Mouse (Mus musculus) embryonic fibroblast, embryonic 13.5 days (primary cell): ENCODE data around the gene Farp1.

ENCODE experiments used
- CTCF ChIP-seq: IDR thresholded peaks from 2 replicates; pipeline ENCODE4 v1.5.1; 2011; ENCODE audit warnings: mild to moderate bottlenecking, control low read depth, low read length, moderate library complexity, borderline replicate concordance; ENCODE audit not compliant: insufficient read depth
- POLR2A ChIP-seq: IDR thresholded peaks from 2 replicates; pipeline ENCODE4 v1.6.1; 2011; ENCODE audit warnings: low read depth, mild to moderate bottlenecking, control low read depth, low read length, moderate library complexity

- no peak for TF ChIP-seq CTCF
- no peak for TF ChIP-seq POLR2A
Observed at GRCm38 (mm10) chr14:121046313-121046961, 11.4 kb downstream of the Farp1 start.
